Mouse (Mus musculus): ENCODE results near the gene Kirrel3.

Kirrel3 gene

DNA sequence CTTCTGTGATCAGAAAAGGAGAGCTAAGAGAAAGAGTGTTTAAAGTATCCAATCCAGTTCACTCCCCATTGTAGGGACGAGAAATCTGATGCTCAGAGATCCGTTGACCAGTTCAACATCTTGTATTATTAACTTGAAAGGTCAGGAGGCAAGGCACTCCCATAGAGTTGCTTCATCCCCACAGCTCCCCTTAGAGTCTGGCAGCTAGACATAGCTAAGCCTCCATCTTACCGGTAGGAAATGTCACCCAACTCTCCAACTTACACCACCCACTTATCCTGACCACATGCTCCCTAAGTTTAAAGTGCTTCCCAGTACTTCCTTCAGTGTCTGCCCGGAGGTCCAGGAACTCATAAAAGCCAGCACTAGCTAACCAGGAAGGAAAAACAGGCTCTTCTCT lies 202.7 kb downstream of the Kirrel3 start:
- no peak for DNase-seq (ENCODE audit: low read depth, low spot score)

DNA sequence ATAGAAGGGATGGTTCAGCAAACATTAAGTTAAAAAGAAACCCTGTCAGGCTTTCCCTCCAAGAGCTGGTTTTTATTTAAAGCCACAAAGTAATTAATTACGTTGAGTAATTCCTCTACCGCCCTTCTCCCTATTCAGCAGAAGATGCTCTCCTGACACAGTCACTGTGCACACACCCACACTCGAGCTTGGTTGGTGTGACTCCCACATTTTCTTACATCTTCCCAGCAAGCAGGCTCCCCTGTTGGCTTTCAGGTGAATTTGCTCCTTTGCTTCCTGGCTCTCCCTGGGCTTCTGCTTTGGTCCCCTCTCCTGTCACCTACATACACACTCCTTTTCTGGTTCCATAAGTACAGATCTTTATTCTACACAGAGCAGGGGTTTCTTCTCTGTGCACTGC lies 203.7 kb downstream of the Kirrel3 start:
- no peak for DNase-seq (ENCODE audit: low read depth, low spot score)

DNA sequence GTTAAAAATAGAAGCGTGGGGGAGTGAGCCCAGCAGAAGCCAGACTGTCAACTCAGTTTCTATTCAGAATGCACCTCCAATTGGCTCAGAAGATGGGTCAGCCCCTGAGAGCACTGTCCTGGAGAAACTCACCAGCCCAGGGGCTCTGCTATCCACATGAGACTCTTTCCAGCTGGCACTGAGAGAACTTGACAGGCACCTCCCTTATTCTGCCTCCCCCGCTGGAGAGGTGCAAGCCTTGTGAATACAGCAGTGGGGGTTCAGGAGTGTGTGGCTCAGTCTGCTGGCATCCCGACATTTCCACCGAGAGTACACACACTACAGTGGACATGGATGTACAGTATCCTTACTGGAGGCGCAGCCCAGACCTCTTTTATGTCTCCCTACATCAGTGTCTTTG lies 210.0 kb downstream of the Kirrel3 start:
- DNase-seq (ENCODE audit: low read depth, low spot score): no peak

DNA sequence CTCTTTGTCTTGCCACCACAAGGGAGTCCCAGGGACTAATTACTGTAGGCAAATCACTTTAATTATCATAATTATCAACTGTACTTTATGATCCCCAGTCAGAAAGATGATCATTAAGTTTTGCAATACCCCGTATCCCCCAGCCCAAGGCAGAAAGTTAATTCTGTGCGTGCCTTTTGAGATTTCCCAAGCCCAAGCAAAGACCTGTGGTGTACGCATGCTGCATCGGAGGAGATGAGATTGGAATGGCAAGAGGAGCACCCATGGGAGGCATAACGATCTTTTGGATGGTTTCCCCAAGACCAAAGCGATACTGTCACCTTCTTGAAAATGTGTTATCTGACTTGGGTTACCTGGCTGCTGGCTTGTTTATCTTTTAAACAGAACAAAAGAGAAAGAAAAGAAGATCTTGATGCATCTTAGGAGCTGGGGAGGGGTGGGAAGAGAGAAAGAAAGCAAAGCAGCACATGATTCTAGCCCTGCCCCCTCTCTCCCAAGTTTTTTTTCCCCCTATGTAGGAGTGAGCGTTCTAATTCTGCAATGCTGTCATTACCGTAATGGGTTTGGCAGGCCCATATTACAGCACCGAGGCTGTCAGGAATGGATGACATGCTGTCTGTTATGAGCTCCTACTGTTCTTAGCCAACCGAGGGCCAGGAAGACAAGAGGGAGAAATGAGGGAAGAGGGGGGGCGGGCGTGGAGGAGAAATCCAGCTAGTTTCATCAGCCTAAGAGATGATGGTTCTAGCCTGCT lies 218.0 kb downstream of the Kirrel3 start:
- DNase-seq (ENCODE audit: low read depth, low spot score): no peak

DNA sequence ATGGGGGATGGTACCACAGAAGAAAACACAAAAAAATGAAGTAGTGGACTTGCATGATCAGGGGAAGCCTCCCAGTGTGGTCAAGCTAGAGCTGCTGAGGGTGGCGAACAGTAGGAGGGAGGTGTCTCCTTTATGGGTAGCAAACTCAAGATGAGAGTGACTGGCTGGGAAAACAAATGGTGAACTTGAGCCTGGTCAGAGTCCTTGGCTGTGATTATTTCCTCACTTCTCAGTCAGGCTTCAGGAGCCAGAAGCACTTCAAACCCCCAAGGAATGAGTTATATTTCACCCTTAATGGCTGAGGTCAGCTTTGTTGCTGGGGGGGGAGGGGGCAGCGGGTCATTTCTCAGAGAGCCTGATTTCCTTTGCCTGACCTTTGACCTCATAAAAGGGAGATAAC lies 218.7 kb downstream of the Kirrel3 start:
- DNase-seq (ENCODE audit: low read depth, low spot score): no peak

DNA sequence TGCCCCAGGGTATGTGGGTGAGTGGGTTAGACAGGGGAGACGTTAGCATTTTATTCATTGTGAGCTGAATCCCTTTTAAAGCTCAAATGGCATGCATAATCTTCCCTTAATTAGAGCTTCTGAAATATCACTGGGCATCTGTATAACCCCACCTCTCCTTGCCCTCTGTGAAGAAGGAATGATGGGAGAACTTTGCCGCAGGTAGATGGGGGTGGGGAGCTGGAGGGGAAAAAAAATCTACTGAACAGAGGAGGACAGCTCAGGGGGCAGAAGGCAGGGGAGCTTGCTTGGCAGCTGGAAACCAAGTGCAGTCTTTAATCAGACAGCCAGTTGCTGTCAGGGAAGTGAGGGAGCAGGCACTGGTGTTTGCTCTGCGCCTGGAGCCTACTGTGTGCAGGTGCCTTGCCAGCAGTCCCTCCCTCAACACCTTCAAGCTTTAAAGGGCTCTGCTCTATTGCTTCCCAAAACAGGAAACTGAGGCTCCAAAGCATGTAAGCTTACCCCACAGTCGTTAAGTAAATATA lies 220.7 kb downstream of the Kirrel3 start:
- DNase-seq (ENCODE audit: low read depth, low spot score): no peak

DNA sequence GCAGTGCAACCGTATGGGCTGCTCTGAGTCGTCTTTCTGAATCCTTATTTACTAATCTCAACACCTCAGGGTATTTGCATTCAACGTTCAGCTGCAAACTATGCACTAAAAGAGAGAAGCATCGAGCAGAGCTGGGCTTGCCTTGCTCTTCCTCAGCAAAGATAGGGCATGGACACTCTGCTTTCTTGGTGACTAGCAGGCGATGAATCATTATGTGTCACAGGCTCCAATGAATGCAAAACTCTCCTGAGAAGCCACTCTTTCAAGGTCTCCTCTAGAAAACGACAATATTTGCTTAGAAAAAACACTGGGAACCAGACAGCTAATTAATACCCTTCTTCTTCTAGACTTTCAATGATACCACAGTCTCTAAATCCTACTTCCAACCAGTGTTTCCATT lies 223.0 kb downstream of the Kirrel3 start:
- no peak for DNase-seq (ENCODE audit: low read depth, low spot score)

DNA sequence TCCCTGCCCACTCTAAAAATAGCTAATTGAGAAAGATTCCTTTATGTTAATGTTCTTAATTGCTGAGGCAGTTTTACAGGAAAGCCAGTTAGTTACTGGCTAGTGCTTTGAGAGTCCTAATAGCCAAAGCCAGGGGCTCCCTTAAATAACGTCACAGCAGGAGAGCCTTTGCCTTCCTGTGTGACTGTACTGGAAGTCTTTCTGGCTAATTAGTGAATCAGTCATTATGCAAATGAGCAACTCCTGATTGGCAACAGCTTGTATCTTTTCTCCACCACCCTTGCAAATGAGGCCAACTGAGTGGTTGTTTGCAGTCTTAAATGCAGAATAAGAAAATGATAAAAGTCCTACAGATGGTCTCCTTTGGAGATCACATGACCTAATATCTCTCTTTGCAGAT lies 226.3 kb downstream of the Kirrel3 start:
- no peak for DNase-seq (ENCODE audit: low read depth, low spot score)

DNA sequence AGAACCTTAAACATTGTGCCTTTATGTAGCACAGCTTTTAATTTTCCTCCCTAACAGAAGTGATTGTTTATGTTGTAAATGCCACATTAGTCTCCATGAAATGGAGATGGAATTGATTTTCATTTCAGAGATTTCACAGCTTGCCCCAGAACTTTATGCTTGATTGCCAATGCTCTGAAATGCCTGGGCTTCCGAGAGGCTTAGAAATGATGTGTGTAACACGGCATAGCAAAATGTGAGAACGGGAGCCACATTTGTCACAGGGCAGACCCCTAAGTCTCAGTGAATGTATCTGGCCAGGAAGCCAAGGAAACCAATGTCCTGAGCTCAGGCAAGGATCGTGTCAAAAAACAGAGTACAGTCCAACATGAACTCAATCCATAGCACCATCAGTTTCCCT lies 227.3 kb downstream of the Kirrel3 start:
- DNase-seq (ENCODE audit: low read depth, low spot score): no peak

DNA sequence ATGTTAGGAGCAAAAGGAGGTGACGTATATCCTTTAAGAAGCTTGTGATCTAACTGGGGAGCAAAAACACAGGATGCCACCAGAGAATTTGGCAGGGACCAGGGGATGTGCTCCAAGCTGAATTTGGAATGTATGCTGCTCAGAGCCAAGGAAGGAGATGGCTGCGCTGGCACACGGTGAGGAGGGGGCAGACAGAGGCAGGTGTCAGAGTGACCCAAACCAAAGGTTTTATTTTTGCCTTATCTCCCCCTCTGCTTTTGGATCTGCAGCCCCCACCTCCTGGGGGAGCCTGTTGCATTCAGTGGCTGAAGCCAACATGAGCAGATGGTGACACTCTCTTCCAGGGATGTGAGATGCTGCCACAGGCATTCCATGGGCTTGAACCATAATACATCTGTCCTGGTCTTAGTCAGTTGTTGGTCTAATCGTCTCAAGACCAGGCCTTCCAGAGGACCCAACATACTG lies 227.8 kb downstream of the Kirrel3 start:
- DNase-seq (ENCODE audit: low read depth, low spot score): no peak

DNA sequence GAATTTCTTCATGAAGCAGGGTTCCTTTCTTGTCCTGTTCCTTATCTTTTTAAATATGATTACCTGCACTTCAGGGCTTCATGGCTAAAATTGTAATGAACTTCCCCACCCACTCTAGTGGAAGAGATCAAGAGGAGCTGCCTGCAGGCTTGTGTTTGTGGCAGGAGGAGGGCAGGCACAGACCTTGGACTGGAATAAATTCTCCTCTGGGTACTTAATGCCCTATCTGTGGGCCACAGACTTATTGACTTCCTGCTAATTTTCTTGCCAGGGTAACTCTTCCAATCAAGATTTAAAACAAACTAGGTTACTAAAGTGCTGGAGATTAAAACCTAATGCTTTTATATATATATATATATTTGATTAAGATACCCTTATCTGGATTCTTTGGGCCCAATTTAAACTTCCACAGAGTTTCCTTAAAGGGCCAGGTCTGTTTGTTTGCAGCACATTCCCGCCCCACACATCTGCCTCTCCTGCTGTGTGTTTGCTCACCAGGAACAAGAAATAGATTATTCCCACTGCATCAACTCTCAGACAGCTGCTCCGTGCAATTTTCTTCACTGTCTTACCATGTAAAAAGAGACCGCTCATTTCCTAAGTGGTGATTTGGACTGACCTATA lies 229.4 kb downstream of the Kirrel3 start:
- no peak for DNase-seq (ENCODE audit: low read depth, low spot score)

DNA sequence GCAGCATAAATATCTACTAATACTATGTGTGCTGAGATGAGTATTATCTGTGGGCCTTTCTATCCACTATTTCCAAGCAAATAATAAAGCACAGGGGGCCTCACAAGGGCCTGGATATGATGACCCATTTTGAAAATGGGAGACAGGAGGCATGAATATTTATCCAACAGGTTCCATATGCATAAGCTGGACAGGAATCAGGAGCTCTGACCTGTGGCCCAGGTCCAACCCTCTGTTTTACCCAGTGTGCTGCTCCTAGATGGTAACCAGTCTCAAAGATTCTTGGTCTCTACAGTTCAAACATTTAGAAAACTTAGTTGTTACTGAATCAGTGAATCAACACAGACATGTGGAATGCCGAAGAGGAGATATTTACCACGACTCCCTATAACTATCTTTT lies 230.8 kb downstream of the Kirrel3 start:
- DNase-seq (ENCODE audit: low read depth, low spot score): no peak

DNA sequence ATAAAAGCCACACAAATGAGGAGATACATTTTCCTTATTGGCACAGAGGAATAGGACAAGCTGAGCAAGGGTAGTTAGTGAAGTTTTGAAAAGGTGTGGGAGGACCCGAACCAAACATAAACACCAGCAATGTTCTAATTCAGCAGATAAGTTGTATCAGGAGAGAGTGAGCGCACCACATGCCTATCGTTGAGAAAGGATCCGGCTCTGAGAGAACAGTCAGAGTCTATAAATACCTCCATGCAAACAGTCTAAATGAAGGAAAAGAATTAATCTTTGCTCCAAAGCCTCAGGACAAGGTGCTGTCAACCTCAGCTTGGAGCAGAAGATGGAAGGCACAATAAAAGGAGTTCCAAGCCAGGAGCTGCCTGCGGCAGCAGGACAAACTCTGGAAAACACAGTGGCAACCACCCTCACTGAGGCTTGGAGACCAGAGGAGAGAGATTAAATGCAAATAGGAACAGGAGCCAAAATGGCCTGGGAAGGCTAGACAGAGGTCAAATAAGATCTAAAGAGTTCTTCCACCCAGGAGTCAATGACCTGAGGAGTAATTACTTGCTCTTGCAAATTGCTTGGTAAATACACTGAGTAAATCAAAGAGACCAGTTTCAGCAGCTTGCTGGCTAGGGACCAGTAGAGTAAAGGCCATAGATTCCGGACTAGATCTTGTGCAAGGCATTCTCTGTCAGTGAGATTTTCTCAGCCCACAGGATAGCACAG lies 235.9 kb downstream of the Kirrel3 start:
- DNase-seq (ENCODE audit: low read depth, low spot score): no peak

DNA sequence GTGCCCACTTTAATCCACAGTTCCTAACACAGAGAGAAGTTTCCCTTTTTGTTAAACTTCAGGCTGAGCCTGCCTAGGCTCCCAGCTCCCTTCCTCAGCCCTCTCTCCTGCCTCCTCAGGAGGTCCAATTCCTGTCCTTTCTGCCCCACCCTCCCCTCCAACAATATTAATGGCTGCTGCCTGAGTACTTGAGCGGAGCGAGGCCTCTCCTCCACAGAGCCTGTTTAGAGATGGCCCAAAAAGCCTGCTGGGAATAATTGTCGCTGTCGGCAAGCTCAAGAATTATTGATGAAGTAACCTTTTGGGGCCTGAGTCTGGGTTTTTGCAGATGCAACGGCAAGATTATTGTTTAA lies 236.5 kb downstream of the Kirrel3 start:
- DNase-seq (ENCODE audit: low read depth, low spot score): no peak

DNA sequence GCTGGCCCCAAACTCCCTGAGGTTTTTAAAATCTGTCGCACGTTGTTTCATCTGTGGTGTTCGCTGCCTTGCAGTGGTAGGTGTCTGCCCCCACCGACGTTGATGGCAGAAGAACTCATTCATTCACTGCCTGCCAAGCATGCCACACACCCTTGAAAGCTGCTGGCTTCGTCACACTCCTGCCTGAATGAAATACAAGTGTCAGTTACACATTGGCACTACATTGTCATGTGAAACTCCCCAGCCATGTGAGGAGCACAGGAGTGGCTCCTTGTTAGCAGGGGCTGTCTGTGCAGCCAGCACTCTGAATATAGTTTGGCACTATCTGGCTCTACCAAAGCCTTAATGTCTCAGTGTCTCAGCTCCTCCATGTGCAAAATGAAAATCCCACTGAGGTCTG lies 246.8 kb downstream of the Kirrel3 start:
- DNase-seq (ENCODE audit: low read depth, low spot score): no peak

DNA sequence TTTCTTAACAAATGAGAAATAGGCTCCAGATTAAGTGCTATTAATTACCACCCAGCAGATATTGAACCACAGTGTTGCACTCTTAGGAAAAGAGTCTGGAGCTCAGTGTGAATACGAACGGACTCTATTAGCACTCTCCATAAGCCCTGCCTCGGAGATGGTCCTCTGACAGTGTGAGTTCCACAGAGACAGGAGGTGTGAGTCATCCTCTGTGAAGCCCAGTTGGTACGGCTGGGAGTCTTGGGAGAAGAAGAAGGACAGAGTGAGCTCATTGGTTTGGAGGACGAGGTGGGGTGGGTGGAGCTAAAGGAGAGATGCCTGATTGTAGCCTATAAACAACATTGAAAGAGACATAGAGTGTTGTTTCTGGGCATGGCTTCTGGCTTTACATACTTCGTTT lies 247.9 kb downstream of the Kirrel3 start:
- DNase-seq (ENCODE audit: low read depth, low spot score): no peak

DNA sequence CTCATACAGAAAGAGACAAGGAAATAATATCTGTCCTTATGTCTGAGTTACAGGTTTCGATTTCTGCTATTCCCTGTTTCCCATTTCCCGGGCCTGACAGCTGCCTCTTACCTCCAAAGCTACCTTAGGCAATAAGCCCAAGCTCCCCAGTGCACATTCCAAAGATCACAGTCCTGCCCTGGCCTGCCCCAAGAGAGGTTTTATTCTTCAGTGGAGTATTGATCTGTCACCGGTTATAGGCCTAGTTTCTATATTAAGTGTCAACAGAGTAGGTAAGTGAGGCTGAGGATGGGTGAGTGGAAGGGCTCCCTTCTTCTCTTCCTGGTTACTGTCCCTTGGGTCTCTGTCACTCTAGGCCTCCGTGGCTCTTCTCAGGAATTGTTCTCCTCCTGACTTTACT lies 249.3 kb downstream of the Kirrel3 start:
- DNase-seq (ENCODE audit: low read depth, low spot score): no peak

DNA sequence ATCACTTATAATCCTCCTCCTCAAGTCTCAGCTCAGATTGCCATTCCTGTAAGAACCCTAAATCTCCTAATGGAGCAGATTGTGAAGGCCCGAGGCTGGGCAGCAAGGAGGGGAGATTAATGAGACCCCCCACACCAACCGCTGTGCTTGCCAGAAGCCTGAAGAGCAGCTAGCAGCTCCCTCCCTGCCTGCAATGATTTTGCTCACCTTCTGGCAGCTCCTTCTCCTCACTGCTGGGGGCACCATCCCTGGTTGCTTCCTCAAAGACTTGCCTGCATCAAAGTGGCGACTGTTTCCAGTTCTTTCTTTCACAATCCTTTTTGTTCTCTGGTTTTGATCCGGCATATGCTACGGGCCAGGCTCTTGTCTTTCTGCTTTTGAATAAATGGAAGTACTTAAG lies 253.7 kb downstream of the Kirrel3 start:
- no peak for DNase-seq (ENCODE audit: low read depth, low spot score)

DNA sequence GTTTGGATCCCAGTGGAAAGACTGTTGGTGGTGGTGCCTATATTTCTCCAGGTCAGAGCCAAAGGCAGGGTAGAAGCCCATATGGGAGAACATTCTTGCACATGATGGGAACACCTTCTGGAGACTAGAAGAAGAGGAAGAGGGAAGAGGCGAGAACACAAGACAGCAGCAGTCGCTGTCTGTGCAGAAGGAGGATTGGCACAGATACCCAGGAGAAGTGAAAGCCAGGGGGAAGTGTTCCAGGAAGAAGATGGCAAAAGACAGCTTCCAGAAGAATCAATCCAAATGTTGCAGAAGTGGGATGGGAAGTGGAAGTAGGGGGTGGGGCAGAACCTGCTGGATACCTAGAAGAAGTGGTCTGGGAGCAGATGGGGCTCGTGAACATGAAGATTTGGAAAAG lies 255.1 kb downstream of the Kirrel3 start:
- no peak for DNase-seq (ENCODE audit: low read depth, low spot score)

DNA sequence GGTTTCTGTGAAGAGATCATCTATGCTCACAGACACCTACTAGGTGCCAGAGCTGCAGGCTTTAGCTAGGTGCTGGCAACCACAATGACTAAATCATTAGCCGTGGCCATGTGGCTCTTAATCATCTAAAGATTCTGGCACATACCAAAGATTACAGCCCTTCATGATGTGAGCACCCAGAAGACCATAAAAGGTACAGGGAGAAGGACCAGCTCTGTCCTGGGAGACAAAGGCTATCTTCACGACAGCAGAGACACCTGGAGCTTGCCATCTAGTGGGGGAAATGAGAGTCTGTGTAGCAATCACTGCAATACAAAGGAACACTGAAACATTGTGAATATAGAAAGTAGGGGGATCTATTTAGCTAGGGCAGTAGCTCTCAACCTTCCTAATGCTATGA lies 262.3 kb downstream of the Kirrel3 start:
- no peak for DNase-seq (ENCODE audit: low read depth, low spot score)

DNA sequence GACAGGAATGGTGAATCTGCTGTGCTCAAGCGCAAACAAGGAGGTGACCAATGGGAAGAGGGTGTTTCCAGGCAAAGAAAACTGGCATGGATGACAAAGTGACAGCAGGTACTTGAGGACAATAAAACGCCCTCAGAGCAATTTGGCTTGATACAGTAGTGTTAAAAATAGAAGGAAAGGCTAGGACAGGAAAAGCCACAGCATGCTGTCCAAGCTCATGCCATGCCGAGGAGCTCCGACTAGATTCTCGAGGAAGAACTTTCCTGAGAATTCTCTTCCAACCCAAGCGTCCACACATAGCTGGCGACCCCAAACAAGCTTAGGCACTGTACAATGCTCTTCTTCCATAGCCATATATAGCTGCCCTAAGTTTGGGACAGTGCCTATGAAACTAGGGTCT lies 263.5 kb downstream of the Kirrel3 start:
- DNase-seq (ENCODE audit: low read depth, low spot score): no peak

DNA sequence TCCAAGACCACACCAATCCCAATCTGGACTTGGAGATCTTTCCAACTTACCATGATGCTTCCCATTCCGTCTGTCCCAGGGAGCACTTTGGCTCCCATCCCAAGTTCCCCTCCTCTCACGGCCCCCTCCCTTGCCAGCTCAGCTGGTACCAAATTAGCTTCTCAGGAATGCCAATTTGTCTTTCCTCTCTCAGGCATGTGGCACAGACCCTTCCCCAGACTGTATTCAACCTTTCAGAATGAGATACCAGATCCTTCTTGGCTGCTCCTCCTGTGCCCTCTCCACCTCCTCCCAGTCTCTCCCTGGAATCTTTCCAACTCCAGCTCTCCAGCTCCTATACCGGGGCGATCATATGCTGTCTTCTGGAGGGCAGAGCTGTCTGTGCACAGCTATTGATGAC lies 264.2 kb downstream of the Kirrel3 start:
- DNase-seq (ENCODE audit: low read depth, low spot score): no peak

DNA sequence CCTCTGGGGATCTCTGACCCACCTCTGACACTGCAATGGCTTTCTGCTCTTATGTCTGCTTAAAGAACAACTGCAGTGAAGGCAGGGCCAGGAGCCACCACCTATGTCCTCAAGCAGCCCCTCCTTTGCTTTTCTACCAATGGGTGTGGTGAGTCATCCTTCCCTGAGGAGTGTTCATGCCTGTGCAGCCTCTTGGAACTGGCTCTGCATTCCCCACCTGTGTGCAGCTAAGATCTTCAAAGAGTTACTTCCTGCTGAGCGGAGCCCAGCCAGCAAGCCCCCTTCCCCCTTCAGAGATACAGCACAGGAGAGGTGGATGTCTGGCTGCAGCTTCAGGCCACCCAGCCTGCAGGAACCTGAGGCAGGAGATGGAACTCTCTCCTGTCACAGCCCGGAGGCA lies 265.2 kb downstream of the Kirrel3 start:
- DNase-seq (ENCODE audit: low read depth, low spot score): no peak
